Mouse (Mus musculus) spleen, adult 2 months (tissue): ENCODE data around the gene Rspo3.

Source experiments
- CTCF ChIP-seq: fragments of 200-500 bp; IDR thresholded peaks from 2 replicates; pipeline ENCODE4 v1.5.1; 2011; ENCODE audit warnings: mild to moderate bottlenecking, inconsistent platforms; ENCODE audit not compliant: insufficient read depth, insufficient read length, insufficient replicate concordance; ENCODE audit errors: extremely low read depth
- POLR2A ChIP-seq: fragments of 200-500 bp; IDR thresholded peaks from 2 replicates; pipeline ENCODE4 v1.6.1; 2011; ENCODE audit warnings: low read depth, low read length, inconsistent platforms

DNA sequence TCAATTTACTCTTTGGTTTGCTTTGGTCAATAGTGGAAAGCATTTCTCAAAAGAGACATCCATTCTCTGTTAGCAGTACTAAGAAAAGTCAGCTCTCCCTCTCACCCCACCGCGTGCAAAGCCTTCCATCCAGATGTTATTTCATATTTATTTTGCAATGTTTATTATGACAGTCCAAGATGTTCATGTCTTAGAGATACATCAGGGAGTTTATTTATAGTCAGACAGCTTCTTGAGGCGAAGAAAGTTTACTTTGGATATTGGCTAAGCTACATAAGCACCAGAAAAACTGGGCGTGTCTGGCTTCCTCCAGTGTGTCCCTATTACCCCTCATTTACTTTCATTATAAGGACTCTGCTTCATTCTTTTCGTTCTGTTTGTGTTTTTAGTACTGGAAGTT lies 94.4 kb downstream of the Rspo3 start:
- TF ChIP-seq CTCF: no peak
- TF ChIP-seq POLR2A: no peak
